Mouse (Mus musculus): ENCODE measurements around the gene Frem1. TPM values are rescaled to one million over a fixed set of nuclear protein-coding genes. Genes with fewer than 3 reads are reported as not detected.

Gene Frem1
- 5.9 and 7.7 TPM in 2 replicates for polyA plus RNA-seq (2016; fragmentation: Nextera tagmentation; extraction: Ambion mirVana)

DNA sequence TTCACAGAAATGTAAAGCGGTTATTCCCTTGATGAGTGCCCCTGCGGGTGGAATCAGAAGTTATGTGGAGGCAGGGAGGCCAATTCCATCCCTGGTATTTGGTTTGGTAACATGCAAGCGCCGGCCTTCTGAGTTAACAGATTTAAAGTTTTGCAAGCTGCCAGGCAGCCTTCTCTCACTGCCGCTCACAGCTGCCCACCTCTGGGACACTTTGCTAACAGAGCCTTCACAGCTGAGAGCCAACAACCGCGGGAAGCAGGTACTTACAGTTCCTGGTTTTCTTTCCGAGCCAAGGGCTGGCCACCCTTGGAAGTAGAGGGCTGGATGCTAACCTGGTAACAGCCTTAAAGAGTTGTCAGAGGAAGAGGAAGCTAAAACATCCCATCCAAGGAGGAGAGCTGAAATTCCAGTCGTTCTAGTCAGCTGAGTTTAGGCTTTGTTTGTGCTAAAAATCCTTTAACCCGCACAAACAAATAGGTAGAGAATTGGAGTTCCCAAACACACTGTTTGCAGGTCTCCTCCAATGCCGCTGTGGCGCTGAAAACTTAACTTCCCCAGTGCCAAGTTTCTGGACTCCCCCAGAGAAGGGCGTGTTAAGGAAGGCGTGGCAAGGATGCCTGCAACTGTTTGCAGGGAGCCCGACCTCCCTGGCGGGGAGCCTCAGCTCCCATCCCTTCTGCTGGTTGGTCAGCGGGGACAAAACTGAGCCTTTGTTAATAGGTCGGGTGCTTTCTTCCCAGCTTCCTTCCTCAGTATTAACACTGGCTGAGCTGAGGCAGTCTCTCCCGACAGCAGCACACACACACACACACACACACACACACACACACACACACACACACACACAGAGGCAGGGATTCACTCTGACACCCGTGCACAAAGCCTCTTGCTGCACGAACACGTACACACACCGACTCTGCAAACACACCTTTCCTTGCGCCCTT, at the start of gene Frem1:
Gene Frem1 (minus strand): TSS at position 706 of the 944 bp plus-strand sequence.
- Histone ChIP-seq H3K36me3 (no peaks in the 10 kb centered on the region), H3K4me3 (peak within 1 kb of the TSS; percentile 33), H3K27ac (peak within 1 kb of the TSS; percentile 41; the same call in 1 of the 2 replicates), H3K4me1 (peaks cover 47% of the 10 kb centered on the region), H3K27me3 (peaks cover 6% of the 10 kb centered on the region; the same call in 1 of the 2 replicates), H3K9me3 (replicated peaks) (no peaks in the 10 kb centered on the region), H3K9ac (peak within 1 kb of the TSS; percentile 45), H3K4me2 (replicated peaks) (peak within 1 kb of the TSS; percentile 58)
- ATAC-seq (ENCODE audit: low FRiP score): peak; percentile 82
- WGBS: 1% methylated on average over 24 of the region's 24 CpGs

DNA sequence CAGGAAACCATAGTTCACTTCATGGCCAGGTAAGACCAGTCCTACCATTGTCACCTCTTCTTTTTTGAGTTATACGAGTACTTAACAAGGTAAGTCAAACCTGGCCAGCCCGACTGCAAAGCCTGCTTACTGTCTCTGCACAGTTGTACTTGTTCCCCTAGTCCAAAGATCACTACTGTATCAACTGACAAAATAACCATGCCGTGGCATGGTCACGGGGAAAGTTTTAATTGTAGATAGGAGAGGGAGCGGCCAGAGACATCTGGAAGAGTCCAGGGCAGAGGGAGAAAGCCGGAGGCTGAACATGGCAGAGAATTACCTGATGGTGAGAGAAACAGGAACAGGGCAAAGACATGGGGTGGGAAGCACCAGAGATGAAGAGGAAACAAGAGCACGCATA, 46.9 kb upstream of the Frem1 start:
- Histone ChIP-seq H3K36me3 (no peaks in the 10 kb centered on the region), H3K27me3 (no peaks in the 10 kb centered on the region), H3K4me1 (0 out of 2 replicates have a peak, but pooled peaks cover under 1% of the 10 kb centered on the region), H3K4me3 (no peak overlapping the region), H3K9me3 (replicated peaks) (no peaks in the 10 kb centered on the region), H3K4me2 (replicated peaks) (no peak overlapping the region), H3K27ac (no peak overlapping the region), H3K9ac (no peak overlapping the region)
- ATAC-seq (ENCODE audit: low FRiP score): no peak
- 90% methylated on average over 7 of the region's 7 CpGs for WGBS

DNA sequence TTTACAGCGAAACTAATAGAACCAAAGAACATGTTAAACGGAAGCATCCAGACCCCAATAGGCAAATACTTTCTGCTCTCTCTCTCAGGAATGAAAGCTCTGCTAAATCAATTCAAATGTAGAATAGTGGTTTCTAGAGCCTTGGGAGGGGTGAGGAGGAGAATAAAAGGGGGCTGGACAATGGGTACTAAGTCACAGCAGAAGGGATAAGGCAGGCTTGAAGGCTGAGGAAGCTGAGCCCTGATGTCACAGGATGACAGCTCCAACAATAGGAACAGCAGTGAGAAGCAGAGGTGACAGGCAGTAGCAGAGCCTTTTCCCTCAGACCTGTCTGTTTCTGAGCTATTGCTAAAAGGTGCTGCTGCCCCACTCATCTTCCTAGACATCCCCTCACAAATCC, 41.8 kb upstream of the Frem1 start:
- no peak overlapping the region for H3K27ac ChIP-seq

DNA sequence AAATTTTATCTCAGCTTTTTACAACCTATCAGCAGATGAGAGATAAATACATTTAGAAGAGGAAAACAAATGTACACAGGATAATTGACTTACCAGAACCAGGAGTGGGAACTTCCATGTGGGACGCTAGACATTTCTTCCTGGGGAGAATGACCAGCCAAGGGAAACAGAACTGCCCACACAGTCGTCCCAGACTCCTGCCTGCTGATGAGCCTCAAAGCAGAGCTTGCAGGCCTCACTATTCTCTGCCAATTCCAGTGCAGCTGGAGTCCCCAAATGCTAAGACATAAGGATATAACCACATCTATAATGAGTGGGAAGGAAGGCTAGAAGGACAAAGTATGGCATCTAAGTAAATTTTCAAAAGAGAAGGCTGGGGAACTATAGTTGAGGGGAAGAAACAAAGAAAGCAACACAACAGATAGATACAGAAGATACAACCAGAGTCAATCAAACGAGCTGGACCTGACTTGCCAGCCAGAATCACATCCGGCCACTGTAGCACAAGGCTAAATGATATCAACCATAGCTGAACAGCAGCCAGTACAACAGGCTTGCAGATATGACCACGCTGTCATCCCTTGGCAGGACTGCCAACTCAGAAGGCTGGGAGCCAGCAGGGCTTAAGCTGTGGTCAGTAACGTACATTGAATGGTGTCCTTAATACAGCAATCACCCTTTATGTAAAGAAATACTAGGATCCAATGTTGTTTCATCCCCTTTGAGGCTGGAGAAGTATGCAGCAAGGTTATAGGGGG, 38.7 kb upstream of the Frem1 start:
- no peak overlapping the region for H3K4me2 ChIP-seq (replicated peaks)

More for the DNA sequence above, 41.8 kb upstream of the Frem1 start:
- Histone ChIP-seq H3K4me1 (0 out of 2 replicates have a peak, but pooled peaks cover 3% of the 10 kb centered on the region), H3K27me3 (no peaks in the 10 kb centered on the region), H3K9me3 (replicated peaks) (no peaks in the 10 kb centered on the region), H3K4me3 (no peak overlapping the region), H3K4me2 (replicated peaks) (no peak overlapping the region), H3K36me3 (no peaks in the 10 kb centered on the region), H3K9ac (no peak overlapping the region)
- ATAC-seq (ENCODE audit: low FRiP score): no peak
- 51% methylated on average over 2 of the region's 2 CpGs for WGBS

DNA sequence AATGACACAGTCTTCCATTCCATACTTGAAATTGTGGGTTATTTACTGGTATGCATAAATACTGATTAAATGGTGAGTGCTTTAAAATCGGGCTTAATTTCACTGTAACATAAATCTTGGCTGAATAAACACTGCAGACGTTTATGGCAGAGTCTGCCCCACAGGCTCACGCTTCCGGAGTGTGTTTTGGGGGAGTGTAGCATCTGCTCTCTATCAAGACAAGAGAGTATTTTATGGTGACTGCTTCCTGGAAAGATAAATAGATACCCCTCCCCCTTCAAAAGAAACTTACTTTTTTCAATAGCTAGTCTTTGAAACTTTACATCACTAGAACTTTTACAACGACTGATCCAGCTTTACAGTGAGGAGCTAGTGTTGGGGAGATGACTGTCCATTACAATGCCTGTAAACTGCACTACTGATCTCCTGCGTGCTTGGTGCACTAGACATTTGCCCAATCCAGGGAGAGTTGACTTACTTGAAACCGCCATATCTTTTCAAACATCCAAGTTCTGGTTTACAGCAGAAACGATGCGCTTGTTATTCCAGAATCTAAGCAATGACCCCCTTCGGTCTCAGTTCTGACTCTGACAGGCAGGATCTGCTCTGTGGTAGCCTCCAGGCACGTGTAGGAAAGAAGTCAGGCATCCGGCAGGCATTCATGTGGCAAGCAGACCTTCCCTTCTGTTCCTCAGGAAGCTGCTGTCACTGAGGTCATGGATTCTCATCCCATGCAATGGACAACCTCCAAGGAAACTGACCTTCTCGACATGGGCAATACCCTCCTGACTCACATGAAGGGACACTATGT, 28.4 kb upstream of the Frem1 start:
- H3K9ac ChIP-seq: no peak overlapping the region
- no peak overlapping the region for H3K27ac ChIP-seq
- H3K4me2 ChIP-seq (replicated peaks): no peak overlapping the region
- no peak overlapping the region for H3K4me3 ChIP-seq
- no peaks in the 10 kb centered on the region for H3K27me3 ChIP-seq
- no peaks in the 10 kb centered on the region for H3K4me1 ChIP-seq
- H3K9me3 ChIP-seq (replicated peaks): no peaks in the 10 kb centered on the region
- 61% methylated on average over 13 of the region's 13 CpGs for WGBS
- no peak for ATAC-seq (ENCODE audit: low FRiP score)
- H3K36me3 ChIP-seq: no peaks in the 10 kb centered on the region

More for the DNA sequence above, 38.7 kb upstream of the Frem1 start:
- ATAC-seq (ENCODE audit: low FRiP score): no peak
- H3K27me3 ChIP-seq: no peaks in the 10 kb centered on the region
- H3K27ac ChIP-seq: no peak overlapping the region
- no peaks in the 10 kb centered on the region for H3K9me3 ChIP-seq (replicated peaks)
- 0 out of 2 replicates have a peak, but pooled peaks cover 3% of the 10 kb centered on the region for H3K4me1 ChIP-seq
- no peaks in the 10 kb centered on the region for H3K36me3 ChIP-seq
- H3K9ac ChIP-seq: no peak overlapping the region
- 73% methylated on average over 6 of the region's 6 CpGs for WGBS
- no peak overlapping the region for H3K4me3 ChIP-seq

DNA sequence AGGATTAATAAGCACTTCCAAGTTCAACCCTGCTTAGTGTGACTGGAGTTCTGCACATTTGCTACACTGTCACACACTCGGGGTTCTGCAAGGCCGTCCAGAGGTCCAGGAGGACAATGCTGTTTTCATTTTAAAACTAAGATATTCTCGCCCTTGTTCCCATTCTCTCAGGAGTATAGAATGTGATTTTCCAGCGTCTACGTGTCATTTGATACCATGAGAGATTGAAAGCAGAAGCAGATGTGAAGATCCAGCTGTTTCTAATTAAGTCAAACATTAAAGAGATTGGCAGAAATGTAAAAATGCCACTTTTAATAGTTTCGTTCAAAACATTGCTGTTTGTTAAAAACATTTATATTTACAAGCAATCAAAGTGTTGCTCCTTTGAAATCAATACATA, 12.1 kb upstream of the Frem1 start:
- WGBS: 58% methylated on average over 6 of the region's 6 CpGs
- Histone ChIP-seq H3K4me1 (no peaks in the 10 kb centered on the region), H3K4me2 (replicated peaks) (no peak overlapping the region), H3K9ac (no peak overlapping the region), H3K36me3 (no peaks in the 10 kb centered on the region), H3K27me3 (no peaks in the 10 kb centered on the region), H3K9me3 (replicated peaks) (no peaks in the 10 kb centered on the region), H3K4me3 (no peak overlapping the region), H3K27ac (no peak overlapping the region)
- ATAC-seq (ENCODE audit: low FRiP score): no peak

DNA sequence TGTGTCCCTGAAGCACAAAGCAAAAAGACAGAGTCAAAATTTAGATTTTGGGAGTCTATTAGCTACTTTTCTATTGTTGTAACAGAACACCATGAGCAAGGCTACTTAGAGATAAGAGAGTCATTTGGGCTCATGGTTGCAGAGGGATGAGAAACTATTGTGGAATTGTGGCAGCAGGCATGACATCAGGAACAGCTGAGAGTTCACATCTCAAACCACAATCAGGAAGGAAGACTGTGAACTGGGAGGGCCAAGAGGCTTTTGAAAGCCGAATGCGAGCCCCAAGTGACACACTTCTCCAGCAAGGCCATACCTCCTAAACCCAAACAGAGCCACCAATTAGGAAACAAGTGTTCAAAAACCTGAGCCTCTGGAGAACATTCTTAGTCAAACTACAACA, 9.4 kb upstream of the Frem1 start:
- no peaks in the 10 kb centered on the region for H3K36me3 ChIP-seq
- ATAC-seq (ENCODE audit: low FRiP score): no peak
- no peaks in the 10 kb centered on the region for H3K27me3 ChIP-seq
- no peak overlapping the region for H3K4me3 ChIP-seq
- 88% methylated on average over 2 of the region's 2 CpGs for WGBS
- no peaks in the 10 kb centered on the region for H3K9me3 ChIP-seq (replicated peaks)
- H3K4me1 ChIP-seq: 0 out of 2 replicates have a peak, but pooled peaks cover 3% of the 10 kb centered on the region
- no peak overlapping the region for H3K27ac ChIP-seq
- no peak overlapping the region for H3K4me2 ChIP-seq (replicated peaks)
- H3K9ac ChIP-seq: no peak overlapping the region

DNA sequence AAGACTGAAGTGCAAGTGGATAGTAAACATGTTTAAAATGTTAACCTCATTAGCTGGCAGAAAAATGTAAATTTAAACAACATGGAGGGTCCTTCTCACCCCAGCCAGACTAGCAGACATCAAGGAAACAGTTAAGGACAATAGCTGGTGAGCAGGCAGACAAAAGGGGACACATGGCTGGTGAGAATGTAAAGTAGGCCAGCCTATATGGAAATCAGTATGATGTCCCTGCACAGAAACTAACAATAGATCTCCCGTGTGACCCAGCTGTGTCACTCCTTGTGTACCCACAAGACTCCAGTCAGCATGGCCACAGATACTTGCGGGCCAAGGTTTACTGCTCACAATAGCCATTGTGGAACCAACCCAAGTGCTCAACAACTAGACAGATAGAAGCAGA, 6.5 kb upstream of the Frem1 start:
- no peaks in the 10 kb centered on the region for H3K27me3 ChIP-seq
- 31% methylated on average over 2 of the region's 2 CpGs for WGBS
- peak; percentile 89 for ATAC-seq (ENCODE audit: low FRiP score)
- no peak overlapping the region for H3K4me2 ChIP-seq (replicated peaks)
- H3K36me3 ChIP-seq: no peaks in the 10 kb centered on the region
- 0 out of 2 replicates have a peak, but pooled peaks cover 3% of the 10 kb centered on the region for H3K4me1 ChIP-seq
- no peaks in the 10 kb centered on the region for H3K9me3 ChIP-seq (replicated peaks)
- H3K27ac ChIP-seq: no peak overlapping the region
- no peak overlapping the region for H3K9ac ChIP-seq
- no peak overlapping the region for H3K4me3 ChIP-seq

DNA sequence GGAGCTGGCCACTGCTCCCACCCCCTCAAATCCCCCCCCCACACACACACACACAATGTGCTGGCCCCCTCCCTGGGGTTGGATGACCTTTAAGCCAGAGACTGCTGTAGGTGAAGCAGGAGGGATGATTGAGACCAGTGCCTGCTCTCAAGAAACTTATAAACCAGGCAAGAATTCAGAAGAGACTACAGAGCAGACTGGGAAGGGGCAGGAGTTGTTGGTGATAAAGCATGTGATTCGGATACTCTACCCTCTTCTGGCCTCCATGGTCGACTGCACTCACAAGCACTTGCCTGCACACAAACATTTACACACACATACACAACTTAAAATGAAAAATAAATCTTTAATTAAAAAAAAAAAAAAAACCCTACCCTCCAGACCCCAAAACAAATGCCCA, 6.0 kb upstream of the Frem1 start:
- ATAC-seq (ENCODE audit: low FRiP score): 0 out of 2 replicates have a peak, but pooled peaks have one; percentile 26
- H3K4me1 ChIP-seq: 0 out of 2 replicates have a peak, but pooled peaks cover 3% of the 10 kb centered on the region
- no peaks in the 10 kb centered on the region for H3K27me3 ChIP-seq
- no peak overlapping the region for H3K9ac ChIP-seq
- H3K9me3 ChIP-seq (replicated peaks): no peaks in the 10 kb centered on the region
- WGBS: 31% methylated on average over 2 of the region's 2 CpGs
- H3K4me3 ChIP-seq: no peak overlapping the region
- H3K27ac ChIP-seq: peak overlapping the region; percentile 41; the same call in 1 of the 2 replicates
- H3K36me3 ChIP-seq: no peaks in the 10 kb centered on the region
- no peak overlapping the region for H3K4me2 ChIP-seq (replicated peaks)

DNA sequence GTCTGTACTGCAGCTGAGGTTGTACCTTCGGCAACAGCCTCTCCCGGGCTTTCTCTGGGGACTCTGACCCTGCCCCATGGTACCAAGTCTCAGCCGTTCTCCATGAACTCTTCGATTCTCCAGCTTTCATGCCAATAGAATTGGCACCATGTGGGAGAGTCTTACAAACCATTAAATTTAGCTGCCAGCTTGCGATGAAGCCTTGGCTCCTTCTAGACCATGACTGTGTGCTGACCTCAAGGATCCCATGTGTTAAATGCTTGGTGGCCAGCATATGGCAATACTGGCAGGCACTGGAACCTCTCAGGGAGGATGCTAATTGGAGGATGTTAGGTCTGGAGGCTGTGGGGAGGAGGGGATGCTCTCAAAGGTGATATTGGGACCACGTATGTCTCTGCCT, 4.4 kb upstream of the Frem1 start:
- H3K4me3 ChIP-seq: no peak overlapping the region
- H3K9me3 ChIP-seq (replicated peaks): no peaks in the 10 kb centered on the region
- H3K4me2 ChIP-seq (replicated peaks): no peak overlapping the region
- H3K36me3 ChIP-seq: no peaks in the 10 kb centered on the region
- H3K9ac ChIP-seq: no peak overlapping the region
- H3K4me1 ChIP-seq: peaks cover 13% of the 10 kb centered on the region
- H3K27ac ChIP-seq: no peak overlapping the region
- H3K27me3 ChIP-seq: no peaks in the 10 kb centered on the region; the same call in 1 of the 2 replicates
- no peak for ATAC-seq (ENCODE audit: low FRiP score)
- 95% methylated on average over 6 of the region's 6 CpGs for WGBS

DNA sequence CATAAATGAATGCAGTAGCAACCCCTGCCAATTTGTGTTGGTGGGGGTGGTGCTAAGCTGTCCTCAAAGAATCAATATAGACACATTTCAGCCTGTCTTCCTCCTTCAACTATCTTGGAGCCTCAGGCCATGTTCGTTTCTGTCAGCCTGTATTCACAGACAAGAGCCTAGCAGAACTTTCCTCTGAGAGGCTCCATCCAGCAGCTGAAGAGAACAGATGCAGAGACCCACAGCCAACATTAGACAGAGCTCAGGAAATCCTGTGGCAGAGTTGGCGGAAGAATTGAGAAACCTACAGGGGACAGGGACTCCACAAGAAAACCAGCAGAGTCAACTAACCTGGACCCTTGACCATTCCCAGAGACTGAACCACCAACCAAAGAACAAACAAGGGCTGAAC, 3.3 kb upstream of the Frem1 start:
- Histone ChIP-seq H3K4me3 (no peak overlapping the region), H3K4me2 (replicated peaks) (no peak overlapping the region), H3K4me1 (peaks cover 24% of the 10 kb centered on the region), H3K9ac (no peak overlapping the region), H3K9me3 (replicated peaks) (no peaks in the 10 kb centered on the region), H3K27ac (no peak overlapping the region), H3K27me3 (peaks cover under 1% of the 10 kb centered on the region; the same call in 1 of the 2 replicates), H3K36me3 (no peaks in the 10 kb centered on the region)
- WGBS: 80% methylated on average over 2 of the region's 2 CpGs
- no peak for ATAC-seq (ENCODE audit: low FRiP score)

All from hindbrain, embryonic 12.5 days (tissue).